Mouse (Mus musculus): ENCODE results near the gene Urah.

DNA sequence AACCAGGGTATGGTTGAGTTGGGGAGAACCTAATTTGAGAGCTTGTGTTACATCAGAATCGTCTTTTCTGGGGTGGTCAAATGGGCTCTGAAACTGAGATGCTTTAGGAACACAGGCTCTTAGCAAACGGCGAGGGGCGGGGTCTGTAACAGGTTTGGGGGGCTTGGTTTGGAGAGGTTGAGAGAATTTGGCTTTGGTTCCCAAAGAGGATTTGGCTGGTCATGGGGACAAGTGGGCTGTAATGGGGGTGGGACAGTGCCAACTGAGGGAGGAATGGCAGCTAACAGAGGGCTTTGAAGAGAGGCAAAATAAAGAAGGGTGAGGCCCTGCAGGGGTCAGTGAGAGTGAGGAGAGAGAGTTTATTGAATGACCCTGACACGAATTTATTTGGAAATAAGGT is 4.7 kb downstream of the Urah start:
- TF ChIP-seq CTCF (IDR thresholded peaks at IDR 0.05; ENCODE audit: control insufficient read depth, insufficient read depth, low read length) (no peak), POLR2A (IDR thresholded peaks at IDR 0.05; ENCODE audit: borderline replicate concordance, control insufficient read depth, low read depth, low read length) (no peak)

All from bone marrow, adult 2 months (tissue).